Mouse (Mus musculus): Measurements from ENCODE around the gene Prrxl1. TPM values are rescaled to one million over a fixed set of nuclear protein-coding genes. Genes with fewer than 3 reads are reported as not detected.

The Prrxl1 gene
- polyA plus RNA-seq, 1 experiment from 2014 or later: 9.7 TPM

DNA sequence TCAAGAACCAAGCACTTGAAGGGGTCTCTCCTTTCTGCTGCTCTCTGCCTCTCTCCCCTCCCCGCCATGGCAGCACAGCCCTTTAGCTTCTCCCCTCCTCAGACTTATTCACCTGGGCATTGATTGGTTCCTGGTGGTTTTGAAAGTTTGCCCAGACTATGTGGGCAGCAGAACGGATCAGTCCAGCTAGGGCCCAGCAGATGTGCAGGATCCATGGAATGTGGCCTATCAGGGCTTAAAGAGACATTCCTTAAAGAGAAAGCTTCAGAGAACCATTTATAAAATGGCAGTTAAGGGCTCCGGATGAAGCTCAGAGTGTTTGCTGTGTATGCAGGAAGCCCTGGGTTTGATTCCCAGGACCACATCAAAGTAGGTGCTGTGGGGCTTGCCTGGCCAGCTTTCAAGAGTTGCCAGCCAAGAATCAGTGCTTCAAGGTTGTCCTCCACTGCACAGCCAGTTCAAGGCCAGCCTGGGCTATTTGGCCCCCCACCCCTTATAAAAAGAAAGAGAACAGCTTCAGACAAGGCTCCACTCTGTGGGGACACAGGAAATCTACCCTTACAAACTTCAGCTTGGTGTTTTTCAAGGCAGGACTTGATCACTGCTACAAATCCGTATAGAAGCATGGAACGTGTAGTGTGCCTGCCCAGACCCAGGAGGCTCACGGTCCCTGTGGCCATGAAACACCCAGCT, 33.8 kb downstream of the Prrxl1 start:
- no peaks in the 10 kb centered on the region for H3K36me3 ChIP-seq
- WGBS: 71% methylated on average over 6 of the region's 6 CpGs
- no peaks in the 10 kb centered on the region for H3K27me3 ChIP-seq
- H3K9ac ChIP-seq: no peak overlapping the region
- ATAC-seq (ENCODE audit: insufficient number of reproducible peaks, insufficient read depth, low FRiP score, low TSS enrichment): no peak
- H3K9me3 ChIP-seq: no peaks in the 10 kb centered on the region
- H3K27ac ChIP-seq: no peak overlapping the region
- H3K4me2 ChIP-seq (replicated peaks): no peak overlapping the region
- H3K4me1 ChIP-seq: no peaks in the 10 kb centered on the region
- no peak overlapping the region for H3K4me3 ChIP-seq

DNA sequence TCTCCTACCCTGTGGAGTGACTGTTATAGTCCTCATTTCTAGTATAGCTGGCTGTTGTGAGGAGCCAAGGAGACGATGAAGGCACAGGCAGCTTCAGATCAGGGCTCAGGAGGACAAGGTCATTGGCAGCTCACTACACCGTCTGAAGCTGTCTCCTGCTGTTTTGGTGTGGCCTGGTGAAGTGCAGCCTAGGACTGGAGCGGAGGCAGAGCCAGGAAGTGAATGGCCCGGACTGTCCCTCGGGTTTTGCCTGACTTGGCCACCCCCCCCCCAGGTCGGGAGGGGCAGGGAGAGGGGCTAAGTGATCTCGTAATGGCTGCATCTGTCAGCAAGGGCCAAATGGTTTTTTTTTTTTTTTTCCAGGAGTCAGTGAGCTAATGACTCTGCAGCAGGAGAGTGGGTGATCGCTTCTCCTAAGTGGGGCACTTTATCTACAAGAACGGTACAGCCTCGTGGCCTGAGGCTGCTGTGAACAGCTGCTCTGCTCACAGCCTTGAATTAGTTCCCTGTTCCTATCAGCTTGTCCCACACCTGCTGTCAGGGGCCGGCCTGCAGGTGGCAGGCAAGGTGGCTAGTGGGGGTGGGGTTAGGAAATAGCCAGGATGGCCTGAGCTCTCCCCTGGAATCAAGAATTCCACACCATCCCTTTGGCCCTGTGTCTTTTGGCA, 34.9 kb downstream of the Prrxl1 start:
- no peaks in the 10 kb centered on the region for H3K9me3 ChIP-seq
- no peak overlapping the region for H3K9ac ChIP-seq
- H3K27ac ChIP-seq: no peak overlapping the region
- no peaks in the 10 kb centered on the region for H3K27me3 ChIP-seq
- no peak for ATAC-seq (ENCODE audit: insufficient number of reproducible peaks, insufficient read depth, low FRiP score, low TSS enrichment)
- H3K4me1 ChIP-seq: no peaks in the 10 kb centered on the region
- H3K4me2 ChIP-seq (replicated peaks): no peak overlapping the region
- H3K4me3 ChIP-seq: no peak overlapping the region
- WGBS: 24% methylated on average over 11 of the region's 11 CpGs
- H3K36me3 ChIP-seq: no peaks in the 10 kb centered on the region

DNA sequence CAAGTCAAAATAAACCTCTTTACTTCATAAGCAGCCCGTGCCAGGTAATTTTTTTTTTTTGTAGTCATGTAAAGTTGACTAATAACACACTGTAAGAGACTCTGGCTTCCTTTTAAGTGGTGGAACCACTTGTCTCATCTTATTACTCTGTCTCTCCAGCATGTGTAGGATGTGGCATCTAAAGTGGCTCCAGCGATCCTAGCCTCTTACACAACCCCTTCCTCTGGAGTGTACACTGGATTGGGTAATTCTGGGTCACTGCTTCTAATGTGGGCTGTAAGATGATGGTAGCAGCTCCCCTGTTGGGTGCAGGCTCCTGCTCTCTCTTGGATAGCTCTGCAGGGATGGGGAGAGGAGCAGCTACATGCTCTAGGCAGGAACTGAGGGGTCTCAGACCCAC, 39.3 kb downstream of the Prrxl1 start:
- Histone ChIP-seq H3K4me1 (no peaks in the 10 kb centered on the region), H3K4me2 (replicated peaks) (no peak overlapping the region), H3K36me3 (no peaks in the 10 kb centered on the region), H3K9me3 (no peaks in the 10 kb centered on the region), H3K4me3 (no peak overlapping the region), H3K9ac (no peak overlapping the region), H3K27ac (no peak overlapping the region), H3K27me3 (no peaks in the 10 kb centered on the region)
- no peak for ATAC-seq (ENCODE audit: insufficient number of reproducible peaks, insufficient read depth, low FRiP score, low TSS enrichment)
- WGBS: 83% methylated on average over 2 of the region's 2 CpGs

DNA sequence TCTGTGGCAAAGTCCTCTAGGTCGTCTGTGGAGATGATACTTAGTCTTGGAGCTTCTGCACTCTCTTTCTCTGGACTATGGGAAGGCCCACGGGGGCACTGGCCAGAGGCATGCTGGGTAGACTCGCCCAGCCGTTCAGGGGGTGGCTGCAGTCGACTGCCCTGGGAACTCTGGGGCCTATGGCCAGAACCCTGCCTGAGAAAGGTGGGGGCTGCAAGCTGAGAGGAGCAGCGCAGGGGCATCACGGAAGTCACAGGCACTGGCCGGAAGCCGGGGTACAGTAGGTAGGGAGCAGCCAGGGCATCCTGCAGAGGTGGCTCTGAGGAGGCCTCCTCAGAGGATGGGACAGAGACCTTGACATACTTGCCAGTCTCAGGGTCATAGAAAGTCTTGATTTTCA, 60.6 kb downstream of the Prrxl1 start:
- no peak overlapping the region for H3K4me2 ChIP-seq (replicated peaks)
- no peaks in the 10 kb centered on the region for H3K4me1 ChIP-seq
- H3K9ac ChIP-seq: no peak overlapping the region
- H3K4me3 ChIP-seq: no peak overlapping the region
- ATAC-seq (ENCODE audit: insufficient number of reproducible peaks, insufficient read depth, low FRiP score, low TSS enrichment): 0 out of 2 replicates have a peak, but pooled peaks have one; percentile 6
- H3K36me3 ChIP-seq: no peaks in the 10 kb centered on the region
- 78% methylated on average over 9 of the region's 9 CpGs for WGBS
- peaks cover 3% of the 10 kb centered on the region for H3K27me3 ChIP-seq
- H3K27ac ChIP-seq: no peak overlapping the region
- no peaks in the 10 kb centered on the region for H3K9me3 ChIP-seq

DNA sequence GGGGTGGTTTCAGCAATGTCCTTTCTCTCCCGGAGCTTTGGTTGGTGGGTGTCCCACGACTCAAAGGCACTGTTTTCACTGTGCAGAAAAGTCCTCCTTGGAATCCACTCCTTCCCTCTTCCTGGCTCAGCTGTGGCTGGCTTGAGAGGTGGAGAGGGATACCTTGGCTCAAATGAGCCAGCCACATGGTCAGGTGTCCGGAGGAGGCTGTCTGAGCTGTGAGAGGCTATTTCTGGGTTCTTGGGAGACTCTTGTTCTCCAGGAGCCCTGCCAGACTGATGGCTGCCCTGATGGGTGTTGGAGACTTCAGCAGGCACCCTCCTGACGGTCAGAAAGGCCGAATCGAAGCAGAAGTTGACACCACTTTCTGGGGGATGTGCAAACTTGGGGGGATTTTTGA, 63.9 kb downstream of the Prrxl1 start:
- Histone ChIP-seq H3K4me1 (no peaks in the 10 kb centered on the region), H3K4me3 (no peak overlapping the region), H3K27ac (no peak overlapping the region), H3K27me3 (peaks cover 6% of the 10 kb centered on the region), H3K9me3 (no peaks in the 10 kb centered on the region), H3K9ac (no peak overlapping the region), H3K4me2 (replicated peaks) (no peak overlapping the region), H3K36me3 (no peaks in the 10 kb centered on the region)
- 90% methylated on average over 6 of the region's 6 CpGs for WGBS
- ATAC-seq (ENCODE audit: insufficient number of reproducible peaks, insufficient read depth, low FRiP score, low TSS enrichment): no peak

DNA sequence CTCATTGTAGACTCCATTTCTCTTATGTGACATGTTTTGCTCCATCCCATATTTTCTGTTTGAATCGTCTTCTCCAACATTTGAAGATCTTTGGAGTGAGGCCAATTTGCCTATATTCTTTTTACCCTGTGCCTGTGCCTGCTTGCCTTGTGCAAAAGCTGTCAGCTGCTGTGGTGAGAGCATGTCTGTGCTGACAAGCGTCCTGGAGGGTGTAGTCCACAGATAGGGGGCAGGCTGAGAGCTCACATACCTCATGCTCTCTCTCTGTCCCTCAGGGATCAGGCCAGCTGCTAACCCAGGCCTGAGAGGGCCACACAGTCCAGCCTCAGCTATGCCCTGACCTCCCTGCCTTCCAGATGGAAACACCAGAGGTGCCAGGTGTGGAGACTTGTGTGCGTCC, 74.0 kb downstream of the Prrxl1 start:
- H3K9ac ChIP-seq: no peak overlapping the region
- no peak overlapping the region for H3K27ac ChIP-seq
- H3K4me1 ChIP-seq: no peaks in the 10 kb centered on the region
- H3K4me2 ChIP-seq (replicated peaks): no peak overlapping the region
- H3K4me3 ChIP-seq: no peak overlapping the region
- H3K27me3 ChIP-seq: no peaks in the 10 kb centered on the region
- no peaks in the 10 kb centered on the region for H3K36me3 ChIP-seq
- ATAC-seq (ENCODE audit: insufficient number of reproducible peaks, insufficient read depth, low FRiP score, low TSS enrichment): no peak
- 53% methylated on average over 3 of the region's 3 CpGs for WGBS
- no peaks in the 10 kb centered on the region for H3K9me3 ChIP-seq

DNA sequence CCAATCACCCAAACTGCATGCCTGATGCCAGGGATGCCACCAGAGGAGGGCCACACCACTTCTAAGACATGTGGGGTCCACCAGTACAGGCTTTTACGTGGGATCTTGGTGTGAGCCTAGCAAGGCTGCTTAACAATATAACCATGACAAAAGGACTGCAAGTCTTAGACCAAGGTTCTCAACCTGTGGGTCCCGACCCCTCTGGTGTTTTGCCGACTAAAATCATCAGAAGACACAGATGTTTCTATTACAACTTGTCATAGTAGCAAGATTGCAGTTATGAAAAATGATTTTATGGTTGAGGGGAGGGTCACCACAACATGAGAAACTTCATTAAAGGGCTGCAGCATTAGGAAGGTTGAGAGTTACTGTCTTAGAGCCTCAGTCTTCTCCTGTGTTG, 79.4 kb downstream of the Prrxl1 start:
- Histone ChIP-seq H3K9me3 (no peaks in the 10 kb centered on the region), H3K4me1 (peaks cover 13% of the 10 kb centered on the region), H3K4me2 (replicated peaks) (no peak overlapping the region), H3K27ac (no peak overlapping the region), H3K27me3 (no peaks in the 10 kb centered on the region), H3K36me3 (no peaks in the 10 kb centered on the region), H3K9ac (no peak overlapping the region), H3K4me3 (no peak overlapping the region)
- WGBS: 71% methylated on average over 3 of the region's 3 CpGs
- ATAC-seq (ENCODE audit: insufficient number of reproducible peaks, insufficient read depth, low FRiP score, low TSS enrichment): no peak

DNA sequence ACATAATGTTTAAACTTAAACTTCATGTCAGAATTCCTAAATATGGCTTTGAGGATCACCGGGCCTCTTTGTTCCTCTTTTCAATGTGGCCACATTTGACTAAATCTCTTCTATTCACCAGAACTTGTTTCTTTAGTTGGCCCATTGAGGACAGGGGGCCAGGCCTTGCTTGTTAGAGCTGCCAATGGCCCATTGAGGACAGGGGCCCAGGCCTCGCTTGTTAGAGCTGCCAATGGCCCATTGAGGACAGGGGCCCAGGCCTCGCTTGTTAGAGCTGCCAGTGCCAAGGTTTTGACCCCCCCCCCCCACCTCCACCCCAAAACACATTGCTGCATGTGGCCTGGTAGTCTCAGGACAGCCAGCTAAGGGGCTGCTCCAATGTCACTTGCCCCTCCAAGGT, 82.4 kb downstream of the Prrxl1 start:
- Histone ChIP-seq H3K36me3 (no peaks in the 10 kb centered on the region), H3K27ac (no peak overlapping the region), H3K4me3 (no peak overlapping the region), H3K27me3 (no peaks in the 10 kb centered on the region), H3K4me2 (replicated peaks) (no peak overlapping the region), H3K4me1 (peaks cover 15% of the 10 kb centered on the region), H3K9ac (no peak overlapping the region), H3K9me3 (no peaks in the 10 kb centered on the region)
- no peak for ATAC-seq (ENCODE audit: insufficient number of reproducible peaks, insufficient read depth, low FRiP score, low TSS enrichment)
- WGBS: 89% methylated on average over 3 of the region's 3 CpGs

DNA sequence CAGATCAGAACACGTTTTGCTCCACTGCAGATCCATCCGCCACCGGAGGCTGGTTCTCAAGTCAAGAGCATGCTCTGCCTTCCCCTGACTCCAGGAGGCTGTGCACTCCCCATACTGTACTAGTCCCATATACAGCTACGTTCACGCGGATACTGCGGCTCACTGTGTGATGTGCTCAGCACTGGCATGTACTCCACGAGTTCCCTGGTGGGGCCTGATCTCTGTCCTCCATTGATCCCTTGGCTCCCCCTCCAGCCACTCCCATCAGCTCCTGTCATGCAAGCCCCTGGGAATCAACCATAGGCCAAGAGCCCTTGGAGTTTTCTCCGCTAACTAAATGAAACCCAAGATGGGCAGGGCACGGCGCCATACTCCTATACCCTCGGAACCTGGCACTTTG, 83.3 kb downstream of the Prrxl1 start:
- Histone ChIP-seq H3K4me1 (peaks cover 15% of the 10 kb centered on the region), H3K27me3 (no peaks in the 10 kb centered on the region), H3K4me3 (no peak overlapping the region), H3K36me3 (no peaks in the 10 kb centered on the region), H3K4me2 (replicated peaks) (no peak overlapping the region), H3K9ac (no peak overlapping the region), H3K27ac (no peak overlapping the region), H3K9me3 (no peaks in the 10 kb centered on the region)
- WGBS: 87% methylated on average over 12 of the region's 12 CpGs
- no peak for ATAC-seq (ENCODE audit: insufficient number of reproducible peaks, insufficient read depth, low FRiP score, low TSS enrichment)

DNA sequence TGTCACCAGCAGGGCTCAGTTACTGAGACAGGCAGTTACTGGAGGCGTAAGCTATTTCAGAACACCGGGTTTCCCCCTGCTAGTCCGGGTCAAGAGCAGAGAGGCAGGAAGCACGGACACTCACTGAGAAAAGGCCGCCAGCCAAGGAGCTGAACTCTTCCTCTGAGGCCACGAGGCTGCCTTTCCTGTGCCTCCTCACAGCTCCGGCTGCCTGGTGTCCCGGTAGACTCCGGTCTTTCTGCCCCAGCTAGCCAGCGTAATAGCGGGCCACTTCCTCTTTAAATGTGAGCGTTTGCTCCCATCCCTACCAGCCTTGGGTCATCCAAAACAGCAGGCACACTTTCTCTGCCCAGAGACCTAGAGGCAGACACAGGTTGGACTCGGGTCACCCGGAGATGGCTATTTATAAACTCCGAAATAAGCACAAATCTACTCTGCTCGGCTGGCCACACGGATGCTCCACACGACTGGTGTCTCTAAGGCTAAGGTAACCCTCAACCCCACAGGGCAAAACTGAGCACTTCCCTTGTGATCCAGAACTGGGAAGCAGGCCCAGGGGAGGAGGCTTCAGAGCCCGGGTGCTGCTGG, 84.1 kb downstream of the Prrxl1 start:
- no peak for ATAC-seq (ENCODE audit: insufficient number of reproducible peaks, insufficient read depth, low FRiP score, low TSS enrichment)
- WGBS: 31% methylated on average over 19 of the region's 19 CpGs
- H3K9ac ChIP-seq: no peak overlapping the region
- no peaks in the 10 kb centered on the region for H3K36me3 ChIP-seq
- no peak overlapping the region for H3K27ac ChIP-seq
- no peak overlapping the region for H3K4me3 ChIP-seq
- H3K4me1 ChIP-seq: peaks cover 15% of the 10 kb centered on the region
- H3K9me3 ChIP-seq: no peaks in the 10 kb centered on the region
- 0 out of 2 replicates have a peak overlapping the region, but pooled peaks have one; percentile 12 for H3K4me2 ChIP-seq (replicated peaks)
- no peaks in the 10 kb centered on the region for H3K27me3 ChIP-seq

DNA sequence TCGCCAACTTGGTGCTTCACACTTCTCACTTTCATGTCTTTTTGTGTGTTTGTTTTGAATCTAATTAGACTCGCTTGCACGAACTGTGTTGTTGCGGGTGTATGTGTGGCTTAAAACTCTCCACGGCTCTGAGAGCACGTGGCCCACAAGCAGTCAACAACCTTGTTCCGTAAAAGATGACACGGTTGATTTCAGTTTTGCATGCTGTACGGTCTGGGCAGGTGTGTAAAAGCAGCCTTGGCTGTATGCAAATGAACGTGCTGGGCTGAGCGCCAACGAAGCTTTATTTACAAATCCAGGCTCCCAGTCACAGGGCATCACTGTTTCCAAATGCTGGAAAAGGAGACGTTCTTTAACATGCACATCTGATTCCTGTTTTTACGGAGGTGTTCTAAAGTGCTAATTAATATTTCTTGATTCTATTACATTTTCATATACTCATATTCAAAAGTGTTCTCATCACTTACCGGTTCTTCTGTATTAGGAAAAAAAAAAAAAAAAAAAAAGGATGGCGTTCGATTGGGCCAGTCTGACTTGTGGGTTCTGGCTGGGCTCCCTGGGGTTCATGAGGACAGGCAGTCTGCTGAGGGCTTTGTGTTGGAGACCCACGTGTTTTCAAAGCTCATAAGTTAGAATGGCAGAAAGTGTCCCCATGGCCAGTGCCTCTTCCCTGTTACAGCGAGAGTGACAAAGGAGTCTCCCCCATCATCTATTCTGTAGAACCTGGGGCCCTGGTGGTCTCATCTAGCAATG, 85.0 kb downstream of the Prrxl1 start:
- ATAC-seq (ENCODE audit: insufficient number of reproducible peaks, insufficient read depth, low FRiP score, low TSS enrichment): no peak; the same call in 1 of the 2 replicates

More for the DNA sequence above, 85.0 kb downstream of the Prrxl1 start:
- Histone ChIP-seq H3K9ac (no peak overlapping the region), H3K36me3 (no peaks in the 10 kb centered on the region), H3K9me3 (no peaks in the 10 kb centered on the region), H3K4me3 (no peak overlapping the region), H3K4me2 (replicated peaks) (no peak overlapping the region), H3K27ac (no peak overlapping the region), H3K4me1 (peaks cover 15% of the 10 kb centered on the region), H3K27me3 (no peaks in the 10 kb centered on the region)
- WGBS: 56% methylated on average over 19 of the region's 19 CpGs
